Mouse (Mus musculus) kidney, embryonic 14.5 days (tissue): ENCODE data around the gene Paf1. TPM values are rescaled to one million over a fixed set of nuclear protein-coding genes. Genes with fewer than 3 reads are reported as not detected.

Source experiments
- ATAC-seq: fragments of 200-750 bp; cut with Nextera tagmentation; 2 replicates; pipeline ENCODE4 v1.8.0; 2017; ENCODE audit warnings: moderate number of reproducible peaks, mild to moderate bottlenecking, moderate TSS enrichment, moderate library complexity; ENCODE audit not compliant: low FRiP score, low TSS enrichment
- H3K27ac ChIP-seq: fragments of 300-500 bp; sonication (generic); 2 replicates; pipeline ENCODE4 v1.5.1; 2014; ENCODE audit warnings: low read depth, mild to moderate bottlenecking, low read length, moderate library complexity, mixed read lengths
- H3K27me3 ChIP-seq: fragments of 300-500 bp; sonication (generic); 2 replicates; pipeline ENCODE4 v1.6.1; 2014; ENCODE audit warnings: mild to moderate bottlenecking, low read length; ENCODE audit not compliant: control insufficient read depth, insufficient read depth
- H3K36me3 ChIP-seq: fragments of 300-500 bp; sonication (generic); 2 replicates; pipeline ENCODE4 v1.6.1; 2014; ENCODE audit warnings: low read length, mixed read lengths; ENCODE audit not compliant: control insufficient read depth, insufficient read depth
- H3K4me1 ChIP-seq: fragments of 300-500 bp; sonication (generic); 2 replicates; pipeline ENCODE4 v1.6.1; 2014; ENCODE audit warnings: low read length, mixed read lengths; ENCODE audit not compliant: control insufficient read depth, insufficient read depth
- H3K4me2 ChIP-seq: fragments of 300-500 bp; sonication (generic); replicated peaks from 2 replicates; pipeline ENCODE4 v1.6.1; 2014; ENCODE audit warnings: low read depth, mild to moderate bottlenecking, low read length
- H3K4me3 ChIP-seq: fragments of 300-500 bp; sonication (generic); 2 replicates; pipeline ENCODE4 v1.5.1; 2014; ENCODE audit warnings: mild to moderate bottlenecking, low read length
- H3K9ac ChIP-seq: fragments of 300-500 bp; sonication (generic); 2 replicates; pipeline ENCODE4 v1.6.1; 2014; ENCODE audit warnings: low read depth, mild to moderate bottlenecking, low read length, moderate library complexity
- H3K9me3 ChIP-seq: fragments of 300-500 bp; sonication (generic); 2 replicates; pipeline ENCODE4 v1.6.1; 2016; ENCODE audit warnings: low read length; ENCODE audit not compliant: control insufficient read depth
- WGBS: fragments of 180-500 bp; shearing (Covaris S2); extraction: QIAGEN DNeasy Blood & Tissue Kit; methylation state at CpG from one replicate; pipeline ENCODE4 v1.1.7; 2014; 5-methylcytosine and 5-hydroxymethylcytosine counted together
- polyA plus RNA-seq: library from polyadenylated mRNA; unstranded; fragments of >200 nt; fragmentation: Nextera tagmentation; extraction: Ambion mirVana; gene quantifications from 2 replicates; pipeline ENCODE4 v1.2.1, GENCODE M21; 2014

Gene Paf1
- polyA plus RNA-seq, 1 experiment from 2014 or later = 82.1 TPM

DNA sequence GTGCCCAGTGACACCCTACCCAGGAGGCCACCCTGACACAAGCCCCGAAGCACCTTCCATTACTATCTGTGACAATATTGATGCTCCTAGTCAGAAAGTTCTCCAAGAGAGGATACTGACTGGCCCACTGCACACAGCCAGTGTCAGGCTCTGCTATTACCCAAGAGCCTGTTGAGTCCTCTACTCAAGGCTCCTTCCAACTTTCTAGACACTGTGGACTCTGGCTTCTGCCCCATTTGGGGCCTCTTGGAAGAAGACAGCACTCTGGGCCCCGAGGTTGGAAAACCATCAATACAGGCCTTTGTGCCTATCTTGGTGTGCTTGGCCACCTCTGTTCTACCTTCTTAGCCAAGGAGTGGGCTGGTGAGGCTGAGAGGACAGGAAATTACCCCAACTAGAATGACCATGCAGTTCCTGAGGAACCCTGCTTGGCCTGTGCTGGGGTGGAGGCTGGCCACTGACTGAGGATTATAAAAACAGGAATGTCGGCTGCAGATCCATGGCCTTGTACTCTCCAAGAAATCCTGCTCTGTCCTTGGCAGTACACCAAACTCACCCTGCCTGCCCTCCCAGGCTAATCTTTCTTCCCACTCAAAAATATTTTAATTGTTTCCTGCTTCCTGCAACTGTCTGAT, 18.2 kb downstream of the Paf1 start:
- no peak overlapping the region for H3K27ac ChIP-seq
- H3K9me3 ChIP-seq = no peaks in the 10 kb centered on the region
- no peak overlapping the region for H3K9ac ChIP-seq
- no peak overlapping the region for H3K4me3 ChIP-seq
- peaks cover 90% of the 10 kb centered on the region for H3K36me3 ChIP-seq
- no peak overlapping the region for H3K4me2 ChIP-seq
- no peaks in the 10 kb centered on the region for H3K4me1 ChIP-seq
- WGBS = 79% methylated on average over 3 of the region's 3 CpGs
- H3K27me3 ChIP-seq = no peaks in the 10 kb centered on the region
- no peak for ATAC-seq

DNA sequence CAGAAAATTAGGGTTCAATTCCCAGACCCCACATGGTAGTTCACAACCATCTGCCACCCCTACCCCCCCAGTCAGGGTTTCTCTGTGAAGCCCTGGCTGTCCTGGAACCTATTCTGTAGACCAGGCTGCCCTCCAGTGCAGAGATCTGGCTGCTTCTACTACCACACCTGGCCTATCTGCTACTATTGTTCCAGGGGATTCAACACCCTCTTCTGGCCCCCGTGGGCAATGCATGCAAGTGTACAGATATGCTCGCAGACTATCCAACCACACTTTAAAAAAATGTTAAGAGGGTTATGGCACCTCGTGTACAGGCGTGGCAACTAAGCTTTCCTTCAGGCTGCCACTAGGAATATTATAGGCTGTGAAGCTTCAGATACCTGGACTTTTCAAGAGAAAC, 20.1 kb downstream of the Paf1 start:
- ATAC-seq = no peak
- 89% methylated on average over 4 of the region's 4 CpGs for WGBS
- no peaks in the 10 kb centered on the region for H3K9me3 ChIP-seq
- H3K9ac ChIP-seq = no peak overlapping the region
- no peak overlapping the region for H3K27ac ChIP-seq
- H3K4me1 ChIP-seq = no peaks in the 10 kb centered on the region
- H3K4me2 ChIP-seq = no peak overlapping the region
- no peak overlapping the region for H3K4me3 ChIP-seq
- no peaks in the 10 kb centered on the region for H3K27me3 ChIP-seq
- peaks cover 86% of the 10 kb centered on the region for H3K36me3 ChIP-seq

- no peaks in the 10 kb centered on the region for H3K27me3 ChIP-seq
- no peak overlapping the region for H3K27ac ChIP-seq
- no peaks in the 10 kb centered on the region for H3K9me3 ChIP-seq
- no peaks in the 10 kb centered on the region for H3K4me1 ChIP-seq
- no peak for ATAC-seq
- H3K4me2 ChIP-seq = no peak overlapping the region
- H3K9ac ChIP-seq = no peak overlapping the region
- no peak overlapping the region for H3K4me3 ChIP-seq
- peaks cover 89% of the 10 kb centered on the region for H3K36me3 ChIP-seq
Measured at GRCm38 (mm10) chr7:28417368-28417767, 24.6 kb downstream of the Paf1 start.

DNA sequence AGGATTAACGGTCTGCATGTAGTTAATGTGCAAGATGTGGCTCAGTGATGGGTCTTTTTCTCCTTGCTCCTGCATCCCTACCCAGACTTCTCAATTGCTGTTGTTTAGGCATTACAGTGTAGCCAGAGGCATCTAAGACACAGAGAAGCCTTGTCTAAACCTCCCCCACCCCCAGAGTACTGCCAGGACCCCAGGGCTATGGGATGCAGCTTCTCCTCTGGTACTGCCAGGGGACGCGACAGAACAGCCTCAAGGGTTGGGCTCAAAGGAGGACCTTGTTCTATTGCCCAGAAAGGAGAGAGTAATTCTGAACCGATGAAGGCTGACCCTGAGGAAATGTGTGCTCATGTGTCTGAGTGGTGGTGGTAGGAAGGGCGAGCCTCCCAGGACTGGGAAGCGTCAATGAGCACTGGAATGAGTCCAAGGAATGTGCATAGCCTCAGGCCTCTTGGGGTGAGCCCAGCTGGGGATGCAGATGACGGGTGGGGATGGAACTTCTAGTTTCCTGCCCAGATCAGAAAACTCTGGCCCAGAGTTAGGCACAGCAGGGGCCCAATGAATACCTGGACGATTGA, 25.4 kb downstream of the Paf1 start:
- no peaks in the 10 kb centered on the region for H3K27me3 ChIP-seq
- peaks cover 89% of the 10 kb centered on the region for H3K36me3 ChIP-seq
- H3K4me3 ChIP-seq = no peak overlapping the region
- 81% methylated on average over 8 of the region's 8 CpGs for WGBS
- no peak overlapping the region for H3K27ac ChIP-seq
- H3K4me2 ChIP-seq = no peak overlapping the region
- ATAC-seq = no peak
- no peak overlapping the region for H3K9ac ChIP-seq
- no peaks in the 10 kb centered on the region for H3K9me3 ChIP-seq
- H3K4me1 ChIP-seq = no peaks in the 10 kb centered on the region

- H3K27ac ChIP-seq = no peak overlapping the region
- no peaks in the 10 kb centered on the region for H3K27me3 ChIP-seq
- H3K4me3 ChIP-seq = no peak overlapping the region
- no peaks in the 10 kb centered on the region for H3K9me3 ChIP-seq
- WGBS = 100% methylated on average over 2 of the region's 2 CpGs
- H3K4me1 ChIP-seq = no peaks in the 10 kb centered on the region
- no peak overlapping the region for H3K9ac ChIP-seq
- H3K4me2 ChIP-seq = no peak overlapping the region
- ATAC-seq = no peak
- peaks cover 86% of the 10 kb centered on the region for H3K36me3 ChIP-seq
Measured at GRCm38 (mm10) chr7:28419416-28419815, 26.7 kb downstream of the Paf1 start.

DNA sequence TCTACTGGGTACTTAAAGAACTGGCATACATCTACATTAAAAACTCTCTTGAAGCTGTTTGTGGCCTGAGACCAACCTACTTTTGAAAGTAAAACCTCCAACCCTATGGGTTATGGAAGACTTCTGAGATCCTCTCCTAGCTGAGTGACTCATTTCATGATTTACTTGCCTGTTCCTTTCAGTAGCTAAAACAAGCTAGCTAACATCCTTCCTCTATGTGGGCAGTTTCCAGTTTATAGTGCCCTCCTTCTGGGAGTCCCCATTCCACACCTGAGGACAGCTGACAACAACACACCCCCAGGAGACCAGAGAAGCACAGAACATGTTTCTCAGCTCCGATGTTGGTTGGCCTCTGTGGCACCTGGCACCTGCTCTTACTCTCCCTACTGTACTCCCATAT, 30.3 kb downstream of the Paf1 start:
- Histone ChIP-seq H3K9me3 (no peaks in the 10 kb centered on the region), H3K27me3 (no peaks in the 10 kb centered on the region), H3K4me1 (no peaks in the 10 kb centered on the region), H3K36me3 (peaks cover 62% of the 10 kb centered on the region), H3K4me3 (no peak overlapping the region), H3K9ac (no peak overlapping the region), H3K27ac (no peak overlapping the region), H3K4me2 (no peak overlapping the region)
- ATAC-seq = no peak
- 92% methylated on average over 1 of the region's 1 CpGs for WGBS

DNA sequence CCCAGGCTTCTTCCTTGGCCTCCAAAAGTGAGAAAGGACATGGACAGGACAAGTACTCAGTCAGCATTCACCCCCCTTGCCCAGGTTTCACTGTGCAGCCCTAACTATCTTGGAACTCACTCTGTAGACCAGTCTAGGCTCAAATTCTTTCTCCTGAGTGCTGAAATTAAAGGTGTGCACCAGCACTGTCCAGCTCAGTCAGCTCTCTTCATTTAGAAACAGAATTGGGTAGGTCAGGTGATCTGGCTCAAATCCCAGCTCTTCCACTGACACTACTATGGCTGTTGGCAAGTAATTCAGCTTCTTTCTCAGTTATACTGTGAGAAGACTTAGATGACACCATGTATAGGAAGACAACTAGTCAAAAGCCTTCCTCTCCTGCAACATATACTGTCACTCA, 35.0 kb downstream of the Paf1 start:
- peaks cover 26% of the 10 kb centered on the region for H3K36me3 ChIP-seq
- H3K27me3 ChIP-seq = no peaks in the 10 kb centered on the region
- ATAC-seq = no peak
- H3K4me1 ChIP-seq = no peaks in the 10 kb centered on the region
- H3K4me2 ChIP-seq = no peak overlapping the region
- no peak overlapping the region for H3K4me3 ChIP-seq
- no peak overlapping the region for H3K27ac ChIP-seq
- H3K9me3 ChIP-seq = no peaks in the 10 kb centered on the region
- H3K9ac ChIP-seq = no peak overlapping the region

- Histone ChIP-seq H3K36me3 (peaks cover 18% of the 10 kb centered on the region; the same call in 1 of the 2 replicates), H3K27ac (no peak overlapping the region), H3K4me1 (0 out of 2 replicates have a peak, but pooled peaks cover 12% of the 10 kb centered on the region), H3K27me3 (no peaks in the 10 kb centered on the region), H3K4me2 (no peak overlapping the region), H3K9ac (no peak overlapping the region), H3K9me3 (no peaks in the 10 kb centered on the region), H3K4me3 (no peak overlapping the region)
- no peak for ATAC-seq
- WGBS = 84% methylated on average over 1 of the region's 1 CpGs
Measured at GRCm38 (mm10) chr7:28430512-28430911, 37.8 kb downstream of the Paf1 start.

DNA sequence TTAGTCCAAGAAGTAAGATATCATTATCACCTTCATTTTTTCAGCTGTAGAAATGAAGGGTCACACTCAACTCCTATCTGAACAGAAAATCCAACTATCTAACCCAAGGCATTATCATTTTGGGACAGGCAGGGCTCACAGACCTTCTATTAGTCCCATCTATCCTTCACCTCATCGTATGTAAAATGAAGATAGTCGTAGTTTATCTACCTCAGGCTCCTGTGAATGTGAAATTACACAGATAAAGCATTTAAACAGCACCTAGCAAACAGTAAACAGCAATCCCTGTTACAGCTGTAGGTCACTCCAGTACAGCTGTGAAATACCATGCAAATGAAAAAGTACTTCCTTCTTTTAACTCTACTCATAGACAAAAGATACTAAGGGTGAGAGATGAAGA, 39.5 kb downstream of the Paf1 start:
- 95% methylated on average over 2 of the region's 2 CpGs for WGBS
- Histone ChIP-seq H3K36me3 (peaks cover 18% of the 10 kb centered on the region; the same call in 1 of the 2 replicates), H3K9ac (no peak overlapping the region), H3K9me3 (no peaks in the 10 kb centered on the region), H3K27me3 (no peaks in the 10 kb centered on the region), H3K27ac (no peak overlapping the region), H3K4me2 (no peak overlapping the region), H3K4me1 (0 out of 2 replicates have a peak, but pooled peaks cover 13% of the 10 kb centered on the region), H3K4me3 (no peak overlapping the region)
- ATAC-seq = no peak
